Mouse (Mus musculus) ES-E14 (cell line): ENCODE measurements at regions not wholly inside any gene's neighbourhood (a gene's known extent, or its start where the extent isn't known, plus 50 kb on each side); places are given as distances from the start of the nearest gene placed in this dataset.

ENCODE experiments used
- DNase-seq: peaks from one replicate; pipeline ENCODE4 v3.0.0-alpha.2; 2013; ENCODE audit warnings: low read depth, low spot score
- H3K27ac ChIP-seq: 2 replicates; pipeline ENCODE4 v1.5.1; 2012; ENCODE audit warnings: low read depth, mild to moderate bottlenecking, low read length, moderate library complexity, mixed read lengths; ENCODE audit not compliant: poor library complexity, insufficient read depth, severe bottlenecking
- H3K36me3 ChIP-seq: 2 replicates; pipeline ENCODE4 v1.6.1; 2012; ENCODE audit warnings: mild to moderate bottlenecking, low read length, moderate library complexity, mixed read lengths; ENCODE audit not compliant: control insufficient read depth, poor library complexity, insufficient read depth, severe bottlenecking
- H3K4me1 ChIP-seq, 2 experiments: fragments of 150-350 bp in 1 of 2; sonication (generic) in 1 of 2; 2 replicates each; pipeline ENCODE4 v1.6.1; 2012; ENCODE audit warnings: low read length in 2 of 2, mild to moderate bottlenecking in 1 of 2, mixed read lengths in 1 of 2; ENCODE audit not compliant: control insufficient read depth in 2 of 2, insufficient read depth in 2 of 2, poor library complexity in 1 of 2
- H3K4me3 ChIP-seq, 2 experiments: fragments of 150-350 bp in 1 of 2; sonication (generic) in 1 of 2; 2 replicates each; pipeline ENCODE4 v1.5.1; 2012; ENCODE audit warnings: low read length in 2 of 2, low read depth in 1 of 2, mild to moderate bottlenecking in 1 of 2, mixed read lengths in 1 of 2; ENCODE audit not compliant: insufficient read depth in 1 of 2, poor library complexity in 1 of 2, severe bottlenecking in 1 of 2
- H3K9ac ChIP-seq: 2 replicates; pipeline ENCODE4 v1.6.1; 2012; ENCODE audit warnings: low read depth, mild to moderate bottlenecking, low read length, mixed read lengths; ENCODE audit not compliant: poor library complexity, insufficient read depth, severe bottlenecking
- H3K9me3 ChIP-seq: fragments of 150-350 bp; sonication (generic); 2 replicates; pipeline ENCODE4 v1.6.1; 2012; ENCODE audit warnings: low read depth, mild to moderate bottlenecking, low read length; ENCODE audit not compliant: control insufficient read depth, insufficient read depth
- CHD2 ChIP-seq: IDR thresholded peaks from 2 replicates; pipeline ENCODE4 v1.6.1; 2014; ENCODE audit warnings: mild to moderate bottlenecking, low read depth, low read length, inconsistent platforms
- HCFC1 ChIP-seq: IDR thresholded peaks from 2 replicates; pipeline ENCODE4 v1.6.1; 2012; ENCODE audit warnings: low read length, inconsistent platforms, borderline replicate concordance; ENCODE audit not compliant: insufficient read depth
- MAFK ChIP-seq: IDR thresholded peaks from 2 replicates; pipeline ENCODE4 v1.6.1; 2014; ENCODE audit warnings: mild to moderate bottlenecking, low read depth, low read length, inconsistent platforms; ENCODE audit not compliant: insufficient read depth
- ZC3H11A ChIP-seq: IDR thresholded peaks from 2 replicates; pipeline ENCODE4 v1.6.1; 2012; ENCODE audit warnings: low read depth, mild to moderate bottlenecking, inconsistent platforms, low read length, borderline replicate concordance
- ZNF384 ChIP-seq: IDR thresholded peaks from 2 replicates; pipeline ENCODE4 v1.6.1; 2012; ENCODE audit warnings: low read depth, low read length, inconsistent platforms
- in situ Hi-C, 2 experiments: fragments of 600-800 bp; cut with MboI; formaldehyde crosslinking; loops; one replicate each; pipeline ENCODE4 v1.15.1; 2025; ENCODE audit warnings: low sequenced_read_pairs in 2 of 2, inconsistent platforms in 1 of 2; ENCODE audit not compliant: unreplicated experiment in 2 of 2

DNA sequence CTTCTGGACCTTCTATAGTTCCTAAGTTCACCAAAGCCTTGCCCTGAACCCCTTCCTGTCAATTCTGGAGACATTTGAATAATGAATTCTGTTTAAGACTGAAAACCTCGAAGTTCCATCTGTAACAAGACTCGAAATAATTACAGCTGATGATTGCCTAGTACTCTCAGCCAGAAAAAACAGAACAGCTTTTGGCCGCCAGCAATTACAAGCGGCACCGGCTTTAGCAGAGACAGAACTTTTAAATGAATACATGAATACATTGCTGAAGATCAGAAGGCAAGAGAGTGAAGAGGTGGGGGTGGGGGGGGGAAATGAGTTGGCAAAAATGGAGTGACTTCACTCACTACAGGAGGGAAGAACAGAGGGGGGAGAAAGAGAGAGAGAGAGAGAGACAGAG lies 112.6 kb downstream of the Spata19 start:
- Histone ChIP-seq H3K27ac (no peak overlapping the region), H3K4me1 (no peaks in the 10 kb centered on the region), H3K9me3 (no peaks in the 10 kb centered on the region), H3K4me3 (no peak overlapping the region), H3K36me3 (no peaks in the 10 kb centered on the region), H3K9ac (no peak overlapping the region)
- no peak for DNase-seq
- TF ChIP-seq MAFK = no peak
- no peak for TF ChIP-seq ZNF384
- TF ChIP-seq HCFC1 = no peak
- no peak for TF ChIP-seq CHD2
- TF ChIP-seq ZC3H11A = no peak
- in situ Hi-C loops = no loop called here

DNA sequence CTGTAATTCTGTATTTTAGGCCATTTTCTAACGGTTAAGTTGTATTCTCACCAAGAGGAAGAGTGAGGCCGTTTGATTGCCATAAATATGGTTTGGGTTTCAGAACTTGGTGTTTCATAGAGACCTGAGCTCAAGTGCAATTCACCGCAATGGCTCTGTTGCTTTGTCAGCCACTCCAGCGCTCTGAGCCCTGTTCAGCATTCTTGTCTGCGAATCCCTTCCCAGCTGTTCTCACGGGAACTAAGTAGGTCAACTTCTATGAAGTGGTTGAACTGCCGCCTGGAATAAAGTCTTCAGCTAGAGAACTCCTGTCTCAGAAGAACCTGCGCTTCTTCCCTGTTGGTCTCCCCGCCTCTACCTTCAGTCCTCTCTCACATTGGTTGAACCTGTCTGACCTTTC lies 113.1 kb downstream of the Spata19 start:
- H3K9me3 ChIP-seq = no peaks in the 10 kb centered on the region
- no peak for DNase-seq
- TF ChIP-seq ZC3H11A = no peak
- no peak for TF ChIP-seq ZNF384
- TF ChIP-seq MAFK = no peak
- TF ChIP-seq HCFC1 = no peak
- TF ChIP-seq CHD2 = no peak

DNA sequence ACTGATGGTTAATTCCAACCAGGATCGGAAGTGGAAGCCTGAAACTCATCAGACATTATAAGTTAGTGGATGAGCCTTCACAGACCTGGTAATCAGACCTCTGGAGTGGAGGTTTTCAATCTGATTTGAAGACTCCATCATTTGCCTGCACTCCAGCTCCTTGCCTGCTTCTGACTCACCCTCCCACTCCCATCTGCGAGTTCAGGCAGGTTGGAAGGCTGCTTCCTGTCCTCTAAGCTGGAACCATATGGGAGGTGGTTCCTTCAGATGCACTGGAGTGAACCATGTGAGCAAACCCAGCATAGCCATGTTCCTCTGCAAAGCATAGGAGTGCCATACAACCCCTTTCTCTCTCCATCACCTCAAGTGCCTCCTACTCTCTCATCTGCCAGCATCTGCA lies 114.6 kb downstream of the Spata19 start:
- no peaks in the 10 kb centered on the region for H3K36me3 ChIP-seq
- H3K9ac ChIP-seq = no peak overlapping the region
- no peak for DNase-seq
- no peaks in the 10 kb centered on the region for H3K4me1 ChIP-seq
- H3K4me3 ChIP-seq = no peak overlapping the region
- in situ Hi-C loops = no loop called here
- H3K27ac ChIP-seq = no peak overlapping the region
- no peak for TF ChIP-seq ZNF384
- TF ChIP-seq HCFC1 = no peak
- no peak for TF ChIP-seq CHD2
- no peak for TF ChIP-seq MAFK
- TF ChIP-seq ZC3H11A = no peak
- no peaks in the 10 kb centered on the region for H3K9me3 ChIP-seq

More for the DNA sequence above, 113.1 kb downstream of the Spata19 start:
- Histone ChIP-seq H3K4me3 (no peak overlapping the region), H3K27ac (no peak overlapping the region), H3K36me3 (no peaks in the 10 kb centered on the region), H3K9ac (no peak overlapping the region), H3K4me1 (no peaks in the 10 kb centered on the region)
- in situ Hi-C loops = no loop called here

DNA sequence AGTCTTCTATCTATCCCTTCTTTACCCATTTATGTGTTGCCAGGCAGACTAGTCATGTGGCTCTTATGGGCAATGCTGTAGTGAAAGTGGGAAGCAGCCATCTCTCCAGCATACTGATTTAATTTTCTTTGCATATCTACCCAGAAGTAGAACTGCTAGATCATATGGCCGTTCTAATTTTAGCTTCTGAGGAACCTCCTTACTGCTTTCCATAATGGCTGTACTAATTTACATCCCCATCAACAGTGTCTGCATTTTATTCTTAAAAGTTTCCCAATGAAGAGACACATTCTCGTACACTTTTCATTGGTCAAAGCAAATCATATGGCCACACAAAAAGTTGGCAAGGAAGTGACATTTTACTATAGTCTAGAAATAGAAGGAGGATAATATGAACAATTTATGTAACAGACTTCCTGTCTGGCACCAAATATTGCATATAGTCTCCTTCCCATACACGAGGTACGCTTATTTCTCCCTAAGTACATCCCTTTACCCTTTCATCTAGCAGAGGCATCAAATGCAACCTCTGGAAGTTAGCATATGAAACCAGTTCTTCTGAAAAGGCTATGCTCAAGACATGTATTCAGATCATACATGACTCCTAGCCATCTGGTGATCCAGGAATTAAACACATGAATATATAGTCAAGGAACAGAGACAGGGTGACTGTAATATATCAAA lies 119.0 kb downstream of the Spata19 start:
- Histone ChIP-seq H3K4me3 (no peak overlapping the region), H3K27ac (no peak overlapping the region), H3K36me3 (no peaks in the 10 kb centered on the region), H3K9ac (no peak overlapping the region), H3K9me3 (no peaks in the 10 kb centered on the region), H3K4me1 (no peaks in the 10 kb centered on the region)
- no peak for TF ChIP-seq HCFC1
- TF ChIP-seq CHD2 = no peak
- TF ChIP-seq MAFK = no peak
- TF ChIP-seq ZC3H11A = no peak
- TF ChIP-seq ZNF384 = no peak
- no peak for DNase-seq
- in situ Hi-C loops = no loop called here

DNA sequence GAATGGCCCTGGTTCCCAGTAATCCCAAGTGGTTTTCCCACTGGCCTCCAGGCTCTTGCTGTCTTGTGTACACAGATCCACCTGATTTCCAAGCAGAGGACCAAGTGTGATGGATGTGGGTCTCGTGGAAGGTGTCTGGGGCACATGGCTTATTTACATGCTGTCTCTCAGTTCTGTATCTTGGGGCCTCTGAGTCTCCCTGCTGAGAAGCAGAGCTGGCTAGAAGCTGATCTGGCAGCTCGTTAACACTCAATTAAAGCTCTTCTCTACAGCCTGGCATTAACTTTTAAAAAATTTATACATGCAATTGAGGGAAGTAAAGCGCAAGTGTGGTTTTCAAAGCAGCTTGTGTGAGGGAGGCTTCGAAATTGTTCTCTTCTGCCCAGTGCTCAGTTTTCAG lies 121.4 kb downstream of the Spata19 start:
- in situ Hi-C loops = no loop called here
- Histone ChIP-seq H3K36me3 (no peaks in the 10 kb centered on the region), H3K4me3 (no peak overlapping the region), H3K4me1 (no peaks in the 10 kb centered on the region), H3K9ac (no peak overlapping the region), H3K27ac (no peak overlapping the region), H3K9me3 (no peaks in the 10 kb centered on the region)
- TF ChIP-seq MAFK = no peak
- TF ChIP-seq ZNF384 = no peak
- no peak for TF ChIP-seq ZC3H11A
- no peak for TF ChIP-seq CHD2
- no peak for TF ChIP-seq HCFC1
- no peak for DNase-seq
